Mouse (Mus musculus) MEL (cell line): ENCODE results near the gene Gal3st2b. TPM values are rescaled to one million over a fixed set of nuclear protein-coding genes. Genes with fewer than 3 reads are reported as not detected.
A peak's percentile ranks its signal among the peaks of the same experiment; 100 is the strongest.
"Not testable (repeated sequence)": the region's sequence is repeated elsewhere in the genome, so short reads cannot be mapped to it uniquely, and the experiment has no call there.

ENCODE experiments used
- DNase-seq: peaks from one replicate; pipeline ENCODE4 v3.0.0; 2011; ENCODE audit warnings: low read depth, low spot score
- H3K27ac ChIP-seq: 2 replicates; pipeline ENCODE4 v1.5.1; 2012; ENCODE audit warnings: low read depth, mild to moderate bottlenecking, control low read depth, low read length, moderate library complexity; ENCODE audit not compliant: control insufficient read depth
- H3K27me3 ChIP-seq, 2 experiments: fragments of 150-350 bp in 1 of 2; sonication (generic) in 1 of 2; 2 replicates each; pipeline ENCODE4 v1.6.1; 2012; ENCODE audit warnings: low read length in 2 of 2, mild to moderate bottlenecking in 2 of 2, improper control_type of control experiment in 1 of 2, moderate library complexity in 1 of 2; ENCODE audit not compliant: insufficient read depth in 2 of 2, control insufficient read depth in 1 of 2
- H3K36me3 ChIP-seq, 2 experiments: 2 replicates each; pipeline ENCODE4 v1.6.1; 2012 to 2014; ENCODE audit warnings: low read length in 2 of 2, improper control_type of control experiment in 1 of 2, inconsistent platforms in 1 of 2, mild to moderate bottlenecking in 1 of 2; ENCODE audit not compliant: insufficient read depth in 2 of 2, control insufficient read depth in 1 of 2
- H3K4me1 ChIP-seq, 2 experiments: fragments of 150-350 bp in 1 of 2; sonication (generic) in 1 of 2; 2 replicates each; pipeline ENCODE4 v1.6.1; 2012; ENCODE audit warnings: low read length in 2 of 2, improper control_type of control experiment in 1 of 2, mild to moderate bottlenecking in 1 of 2; ENCODE audit not compliant: insufficient read depth in 2 of 2, control insufficient read depth in 1 of 2
- H3K4me3 ChIP-seq, 2 experiments: fragments of 150-350 bp in 1 of 2; sonication (generic) in 1 of 2; 2 replicates each; pipeline ENCODE4 v1.5.1; 2012; ENCODE audit warnings: low read depth in 2 of 2, low read length in 2 of 2, mild to moderate bottlenecking in 2 of 2, moderate library complexity in 2 of 2, control low read depth in 1 of 2, improper control_type of control experiment in 1 of 2; ENCODE audit not compliant: control insufficient read depth in 1 of 2, insufficient read depth in 1 of 2
- H3K79me2 ChIP-seq: 2 replicates; pipeline ENCODE4 v1.6.1; 2012; ENCODE audit warnings: mild to moderate bottlenecking, low read length, moderate library complexity; ENCODE audit not compliant: control insufficient read depth, poor library complexity, insufficient read depth
- H3K9ac ChIP-seq: 2 replicates; pipeline ENCODE4 v1.6.1; 2012; ENCODE audit warnings: low read depth, mild to moderate bottlenecking, control low read depth, low read length, moderate library complexity; ENCODE audit not compliant: control insufficient read depth, poor library complexity, severe bottlenecking
- H3K9me3 ChIP-seq: fragments of 150-350 bp; sonication (generic); replicated peaks from 2 replicates; pipeline ENCODE4 v1.6.1; 2012; ENCODE audit warnings: mild to moderate bottlenecking, low read length, improper control_type of control experiment, moderate library complexity; ENCODE audit not compliant: insufficient read depth
- EP300 ChIP-seq, 2 experiments: IDR thresholded peaks; 2 replicates each; pipeline ENCODE4 v1.6.1; 2011; ENCODE audit warnings: improper control_type of control experiment in 2 of 2, low read length in 2 of 2, low read depth in 1 of 2, mild to moderate bottlenecking in 1 of 2
- ETS1 ChIP-seq: IDR thresholded peaks from 2 replicates; pipeline ENCODE4 v1.6.1; 2012; ENCODE audit warnings: low read depth, mild to moderate bottlenecking, inconsistent platforms, low read length, improper control_type of control experiment, moderate library complexity
- GATA1 ChIP-seq: IDR thresholded peaks from 2 replicates; pipeline ENCODE4 v1.6.1; 2011; ENCODE audit warnings: low read depth, low read length, improper control_type of control experiment
- HCFC1 ChIP-seq: IDR thresholded peaks from 2 replicates; pipeline ENCODE4 v1.6.1; 2012; ENCODE audit warnings: low read depth, mild to moderate bottlenecking, inconsistent platforms, low read length, improper control_type of control experiment, moderate library complexity
- MAZ ChIP-seq: IDR thresholded peaks from 2 replicates; pipeline ENCODE4 v1.6.1; 2012; ENCODE audit warnings: low read depth, mild to moderate bottlenecking, inconsistent platforms, low read length, improper control_type of control experiment
- MXI1 ChIP-seq: IDR thresholded peaks from 2 replicates; pipeline ENCODE4 v1.6.1; 2011; ENCODE audit warnings: mild to moderate bottlenecking, low read depth, low read length, improper control_type of control experiment
- MYB ChIP-seq: IDR thresholded peaks from 2 replicates; pipeline ENCODE4 v1.6.1; 2011; ENCODE audit warnings: mild to moderate bottlenecking, low read depth, low read length, improper control_type of control experiment
- RCOR1 ChIP-seq: IDR thresholded peaks from 2 replicates; pipeline ENCODE4 v1.6.1; 2012; ENCODE audit warnings: low read depth, mild to moderate bottlenecking, inconsistent platforms, low read length, improper control_type of control experiment
- SIN3A ChIP-seq: IDR thresholded peaks from 2 replicates; pipeline ENCODE4 v1.6.1; 2012; ENCODE audit warnings: low read length, improper control_type of control experiment, inconsistent platforms
- TCF12 ChIP-seq: IDR thresholded peaks from 2 replicates; pipeline ENCODE4 v1.6.1; 2014; ENCODE audit warnings: low read depth, mild to moderate bottlenecking, inconsistent platforms, low read length, improper control_type of control experiment, moderate library complexity
- polyA plus RNA-seq, 2 experiments: library from polyadenylated mRNA; stranded (reverse) in 1 of 2; unstranded in 1 of 2; fragments of >175 nt in 1 of 2; fragments of >200 nt in 1 of 2; gene quantifications; 2 replicates each; pipeline versions ENCODE4 v1.2.1 to v1.2.4; 2012; ENCODE audit warnings: low replicate concordance in 2 of 2, low read depth in 1 of 2; ENCODE audit not compliant: insufficient read length in 2 of 2, insufficient read depth in 1 of 2, missing spikeins in 1 of 2
- total RNA-seq: library from RNA; depleted of rRNA; stranded (reverse); fragments of 300-350 nt; gene quantifications from 2 replicates; pipeline ENCODE4 v1.2.3, GENCODE M21; 2012

Gene Gal3st2b
- total and polyA plus RNA-seq, 3 experiments, result 0.14 TPM; not detected in 2

- H3K4me3 ChIP-seq, H3K9ac ChIP-seq, H3K79me2 ChIP-seq, H3K27ac ChIP-seq, H3K4me1 ChIP-seq, H3K9me3 ChIP-seq, H3K36me3 ChIP-seq, H3K27me3 ChIP-seq, DNase-seq: not testable (repeated sequence)
These were observed 11.4 kb upstream of the Gal3st2b start for GRCm38 (mm10) chr1:93906690-93907089.

DNA sequence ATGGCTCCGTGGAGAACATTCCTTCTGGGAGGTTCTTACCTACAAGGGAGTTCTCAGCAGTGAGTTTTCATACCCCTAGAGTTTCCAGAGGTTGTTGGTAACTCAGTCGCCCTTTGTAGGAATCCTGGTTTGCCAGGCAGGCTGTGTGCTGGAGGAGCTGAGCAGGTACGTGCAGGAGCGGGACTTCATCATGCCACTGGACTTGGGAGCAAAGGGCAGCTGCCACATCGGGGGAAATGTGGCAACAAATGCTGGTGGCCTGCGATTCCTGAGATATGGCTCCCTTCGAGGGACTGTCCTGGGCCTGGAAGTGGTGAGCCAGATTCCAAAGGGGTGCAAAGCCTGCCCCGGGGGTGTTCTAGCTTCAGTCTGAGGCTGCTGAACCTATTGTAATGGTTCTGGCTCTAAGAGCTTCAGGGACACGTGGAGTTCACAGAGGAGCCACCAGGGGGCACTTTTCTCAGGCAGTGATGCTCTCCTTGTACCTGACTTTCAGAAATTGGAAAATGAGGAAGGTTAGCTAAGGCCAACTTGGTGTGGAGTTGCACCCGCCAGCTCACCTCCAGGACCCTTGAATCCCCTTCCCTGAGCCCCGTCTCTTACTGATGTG, 9.0 kb upstream of the Gal3st2b start:
- not testable (repeated sequence) for H3K27ac ChIP-seq, H3K27me3 ChIP-seq, H3K4me1 ChIP-seq, DNase-seq, H3K9ac ChIP-seq, H3K36me3 ChIP-seq, H3K9me3 ChIP-seq, H3K79me2 ChIP-seq, H3K4me3 ChIP-seq

GRCm38 (mm10) chr1:93911877-93912276, 6.2 kb upstream of the Gal3st2b start:
- DNase-seq, H3K9ac ChIP-seq, H3K79me2 ChIP-seq, H3K27me3 ChIP-seq, H3K27ac ChIP-seq, H3K4me3 ChIP-seq, H3K9me3 ChIP-seq, H3K36me3 ChIP-seq, H3K4me1 ChIP-seq: not testable (repeated sequence)

DNA sequence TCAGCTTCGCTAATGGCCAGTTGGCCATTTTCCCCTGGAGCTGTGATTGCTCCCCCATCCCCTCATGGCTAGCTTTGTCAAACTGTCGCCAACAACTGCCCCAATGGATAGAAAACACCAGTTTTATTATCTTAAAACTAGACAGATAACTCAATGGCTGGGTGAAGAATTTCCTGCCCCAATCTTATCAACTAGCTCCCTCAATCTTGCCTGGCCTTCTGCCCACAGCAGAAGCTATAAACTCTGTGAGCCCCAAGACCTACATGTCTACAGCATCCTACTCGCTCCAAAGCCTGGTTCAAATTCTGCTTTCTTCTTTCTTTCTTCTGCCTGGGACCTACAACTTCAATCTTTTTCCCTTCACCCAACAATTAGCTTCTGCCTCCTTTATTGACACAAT, 951 bp upstream of the Gal3st2b start:
- TF ChIP-seq MYB, result peak; percentile 79
- peak; percentile 40; the same call in 1 of the 2 replicates for TF ChIP-seq SIN3A
- peak; percentile 94 for TF ChIP-seq RCOR1
- TF ChIP-seq MAZ, result peak; percentile 53; the same call in 1 of the 2 replicates
- peak; percentile 82 for TF ChIP-seq ETS1
- TF ChIP-seq TCF12, result peak; percentile 89
- TF ChIP-seq EP300 (IDR thresholded peaks at IDR 0.05; ENCODE audit: low read depth in 1 of 2, low read length in 2 of 2), result peak; percentile 88 to 90
- 0 out of 2 replicates have a peak, but pooled peaks have one; percentile 17 for TF ChIP-seq HCFC1
- TF ChIP-seq MXI1, result peak; percentile 27; the same call in 1 of the 2 replicates
- TF ChIP-seq GATA1, result peak; percentile 89
- Histone ChIP-seq H3K4me1 (peaks cover 8 to 13% of the 10 kb centered on the region in 2 experiments), H3K36me3 (peaks cover 0 to 12% of the 10 kb centered on the region in 2 experiments; a peak in 2 of 4 replicates)
- not testable (repeated sequence) for H3K9me3 ChIP-seq, H3K27me3 ChIP-seq, H3K27ac ChIP-seq, H3K9ac ChIP-seq, H3K4me3 ChIP-seq, H3K79me2 ChIP-seq
- peak; percentile 71 for DNase-seq

DNA sequence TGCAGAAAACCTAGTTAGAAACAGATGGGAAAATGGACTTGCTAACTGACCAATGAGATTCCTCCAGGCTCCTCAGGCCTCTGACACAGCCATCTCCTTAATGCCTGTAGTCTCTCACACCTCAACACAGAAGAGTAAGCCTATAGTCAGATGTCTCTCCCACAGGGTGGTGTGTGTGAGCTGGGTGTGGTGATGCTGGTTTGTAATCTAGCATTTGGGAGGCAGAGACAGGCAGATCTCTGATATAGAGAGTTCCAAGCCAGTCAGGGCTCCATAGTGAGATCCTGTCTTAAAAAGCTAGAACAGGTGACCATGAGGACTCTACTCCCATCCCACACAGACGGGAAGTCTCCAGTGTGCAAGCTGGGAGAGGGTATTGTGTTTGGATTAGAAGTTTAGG, 664 bp downstream of the Gal3st2b start:
- Histone ChIP-seq H3K4me1 (peaks cover 14 to 29% of the 10 kb centered on the region in 2 experiments), H3K36me3 (peaks cover 0 to 22% of the 10 kb centered on the region in 2 experiments; a peak in 2 of 4 replicates)
- not testable (repeated sequence) for H3K9me3 ChIP-seq, H3K27ac ChIP-seq, H3K27me3 ChIP-seq, H3K4me3 ChIP-seq, DNase-seq, H3K9ac ChIP-seq, H3K79me2 ChIP-seq

DNA sequence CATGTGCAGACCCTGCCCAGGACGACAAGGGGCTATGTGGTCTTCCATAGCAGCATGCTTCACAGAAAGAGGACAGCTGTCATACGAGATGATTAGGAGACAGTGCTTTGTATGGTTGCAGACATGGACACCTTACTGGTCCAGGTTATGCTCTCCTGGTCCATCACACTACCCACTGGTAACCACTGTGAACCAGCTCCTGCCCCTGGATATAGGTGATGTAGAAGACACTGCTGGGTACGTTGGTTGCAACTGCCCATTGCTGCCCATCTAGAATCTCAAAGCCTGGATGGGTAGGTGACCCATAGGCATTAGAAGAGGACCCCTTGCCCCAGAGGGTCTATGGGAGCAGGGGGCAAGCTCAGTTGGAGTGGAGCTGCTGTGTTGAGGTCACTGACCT, 1.2 kb downstream of the Gal3st2b start:
- not testable (repeated sequence) for H3K27me3 ChIP-seq, H3K79me2 ChIP-seq, H3K27ac ChIP-seq, H3K9me3 ChIP-seq, H3K9ac ChIP-seq, H3K4me3 ChIP-seq, DNase-seq
- H3K36me3 ChIP-seq, result peaks cover 0 to 22% of the 10 kb centered on the region in 2 experiments; a peak in 2 of 4 replicates
- H3K4me1 ChIP-seq, result peaks cover 14 to 29% of the 10 kb centered on the region in 2 experiments
